Mouse (Mus musculus) gastrocnemius, postnatal 36 days (tissue): Measurements from ENCODE around the gene Tnfrsf8. TPM values are rescaled to one million over a fixed set of nuclear protein-coding genes. Genes with fewer than 3 reads are reported as not detected.
"Not testable (repeated sequence)": the region's sequence is repeated elsewhere in the genome, so short reads cannot be mapped to it uniquely, and the experiment has no call there.

Experiments used
- DNase-seq, 2 experiments: peaks; one replicate each; pipeline ENCODE4 v3.0.0; 2022
- intact Hi-C: fragments of 180-260 bp; cut with DNase I; formaldehyde crosslinking; loops from one replicate; pipeline ENCODE4 v1.15.1; 2025
- long read RNA-seq, 2 experiments: library from polyadenylated mRNA; stranded (forward); transcript quantifications; one replicate each; pipeline ENCODE4 v2.0.0; 2021
- total RNA-seq, 2 experiments: library from RNA; stranded (reverse); gene quantifications; 2 replicates each; pipeline ENCODE4 v1.2.3; 2021

The Tnfrsf8 gene
- total RNA-seq, result under 1 TPM in 1 of 2 experiments, not detected in 1; 0.10 TPM
- long read RNA-seq, experiment 1, result 0 reads
- long read RNA-seq, experiment 2, result 0 reads

- intact Hi-C loops, result no loop called here
- no peak for DNase-seq
Observed at GRCm38 (mm10) chr4:145314836-145315467, at the start of gene Tnfrsf8. Gene Tnfrsf8, minus strand, starts transcription at chr4:145315164.

GRCm38 (mm10) chr4:145361635-145362034 lies 46.7 kb upstream of the Tnfrsf8 start:
- intact Hi-C loops, result not testable (repeated sequence)

GRCm38 (mm10) chr4:145361065-145361464 lies 46.1 kb upstream of the Tnfrsf8 start:
- no peak for DNase-seq
- intact Hi-C loops, result no loop called here

More at GRCm38 (mm10) chr4:145361635-145362034, 46.7 kb upstream of the Tnfrsf8 start:
- DNase-seq, result not testable (repeated sequence)

GRCm38 (mm10) chr4:145360567-145360966 lies 45.6 kb upstream of the Tnfrsf8 start:
- no peak for DNase-seq

GRCm38 (mm10) chr4:145356234-145356633 lies 41.3 kb upstream of the Tnfrsf8 start:
- intact Hi-C loops, result no loop called here
- no peak for DNase-seq

More at GRCm38 (mm10) chr4:145360567-145360966, 45.6 kb upstream of the Tnfrsf8 start:
- intact Hi-C loops, result no loop called here

GRCm38 (mm10) chr4:145353855-145354254 lies 38.9 kb upstream of the Tnfrsf8 start:
- no peak for DNase-seq
- intact Hi-C loops, result no loop called here

GRCm38 (mm10) chr4:145344948-145345347 lies 30.0 kb upstream of the Tnfrsf8 start:
- DNase-seq, result no peak
- intact Hi-C loops, result no loop called here

- intact Hi-C loops, result no loop called here
- no peak for DNase-seq
Observed at GRCm38 (mm10) chr4:145341879-145342809, 27.2 kb upstream of the Tnfrsf8 start.

- DNase-seq, result no peak
- intact Hi-C loops, result no loop called here
Observed at GRCm38 (mm10) chr4:145337906-145338858, 23.2 kb upstream of the Tnfrsf8 start.

- intact Hi-C loops, result no loop called here
- no peak for DNase-seq
Observed at GRCm38 (mm10) chr4:145336587-145336986, 21.6 kb upstream of the Tnfrsf8 start.

- intact Hi-C loops, result no loop called here
- DNase-seq, result no peak
Observed at GRCm38 (mm10) chr4:145336019-145336418, 21.1 kb upstream of the Tnfrsf8 start.

GRCm38 (mm10) chr4:145323631-145324030 lies 8.7 kb upstream of the Tnfrsf8 start:
- intact Hi-C loops, result no loop called here
- DNase-seq, result no peak

- intact Hi-C loops, result no loop called here
- no peak for DNase-seq
Observed at GRCm38 (mm10) chr4:145322995-145323627, 8.1 kb upstream of the Tnfrsf8 start.

- DNase-seq, result no peak
- intact Hi-C loops, result no loop called here
Observed at GRCm38 (mm10) chr4:145322211-145322610, 7.2 kb upstream of the Tnfrsf8 start.

- intact Hi-C loops, result no loop called here
- no peak for DNase-seq
Observed at GRCm38 (mm10) chr4:145320624-145321023, 5.7 kb upstream of the Tnfrsf8 start.

- DNase-seq, result peak in 1 of 2 experiments; percentile 33
- intact Hi-C loops, result no loop called here
Observed at GRCm38 (mm10) chr4:145319274-145320226, 4.6 kb upstream of the Tnfrsf8 start.

GRCm38 (mm10) chr4:145316708-145317107 lies 1.7 kb upstream of the Tnfrsf8 start:
- no peak for DNase-seq
- intact Hi-C loops, result no loop called here

GRCm38 (mm10) chr4:145313966-145314365 lies 998 bp downstream of the Tnfrsf8 start:
- intact Hi-C loops, result no loop called here
- no peak for DNase-seq

GRCm38 (mm10) chr4:145313256-145313655 lies 1.7 kb downstream of the Tnfrsf8 start:
- DNase-seq, result no peak
- intact Hi-C loops, result no loop called here
